Mouse (Mus musculus): ENCODE data around the gene Sdhb. TPM values are rescaled to one million over a fixed set of nuclear protein-coding genes. Genes with fewer than 3 reads are reported as not detected.
A peak's percentile ranks its signal among the peaks of the same experiment; 100 is the strongest.

The Sdhb gene
- polyA plus RNA-seq, 1 experiment: 703 TPM

- no peaks in the 10 kb centered on the region for H3K27me3 ChIP-seq (replicated peaks; ENCODE audit: control insufficient read depth, insufficient read depth, low read length)
- no peak overlapping the region for H3K27ac ChIP-seq (ENCODE audit: insufficient read depth, low read depth, low read length)
- H3K36me3 ChIP-seq (ENCODE audit: control insufficient read depth, insufficient read depth, low read length): no peaks in the 10 kb centered on the region
- H3K4me3 ChIP-seq (ENCODE audit: insufficient read depth, low read depth, low read length): no peak overlapping the region
- H3K4me1 ChIP-seq (ENCODE audit: control insufficient read depth, insufficient read depth, low read length): peaks cover 7% of the 10 kb centered on the region; the same call in 1 of the 2 replicates
- WGBS: 57% methylated on average over 6 of the region's 6 CpGs
- TF ChIP-seq CTCF (conservative IDR thresholded peaks at IDR 0.05; ENCODE audit: insufficient read depth, insufficient read length, low read depth, low read length) (no peak), POLR2A (IDR thresholded peaks at IDR 0.05; ENCODE audit: low read depth, low read length) (no peak)
- DNase-seq: no peak
Measured at GRCm38 (mm10) chr4:140958319-140958718, 2.7 kb upstream of the Sdhb start.

DNA sequence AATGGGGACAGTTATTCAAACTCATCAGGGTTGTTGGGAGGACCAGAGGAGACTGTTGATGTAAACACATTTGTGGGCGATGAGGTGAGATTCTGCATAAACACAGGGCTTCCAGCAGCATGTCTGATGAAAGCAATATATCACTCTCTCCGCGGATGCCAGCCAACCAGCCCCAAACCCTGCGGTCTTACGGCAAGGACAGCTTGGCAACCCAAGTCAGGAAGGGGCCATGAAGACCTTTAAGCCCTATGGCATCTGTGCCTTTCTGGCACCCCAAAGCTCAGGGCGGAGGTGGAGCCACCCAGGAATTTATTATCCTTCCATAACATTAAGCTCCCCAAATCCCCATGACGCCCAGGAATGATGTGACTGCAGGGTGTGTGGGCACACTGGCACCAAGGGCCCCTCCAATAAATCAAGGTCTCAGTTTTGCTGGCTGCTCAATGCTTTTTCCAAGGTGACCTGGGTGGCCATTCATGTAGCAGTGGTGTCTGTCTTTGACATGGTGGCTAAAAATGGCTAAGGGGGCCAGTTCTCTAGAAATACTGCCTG, 1.8 kb upstream of the Sdhb start:
- H3K27ac ChIP-seq (ENCODE audit: insufficient read depth, low read depth, low read length): no peak overlapping the region
- no peak for DNase-seq
- no peaks in the 10 kb centered on the region for H3K27me3 ChIP-seq (replicated peaks; ENCODE audit: control insufficient read depth, insufficient read depth, low read length)
- TF ChIP-seq CTCF (conservative IDR thresholded peaks at IDR 0.05; ENCODE audit: insufficient read depth, insufficient read length, low read depth, low read length): no peak
- TF ChIP-seq POLR2A (IDR thresholded peaks at IDR 0.05; ENCODE audit: low read depth, low read length): no peak
- WGBS: 85% methylated on average over 7 of the region's 7 CpGs
- H3K36me3 ChIP-seq (ENCODE audit: control insufficient read depth, insufficient read depth, low read length): no peaks in the 10 kb centered on the region
- H3K4me3 ChIP-seq (ENCODE audit: insufficient read depth, low read depth, low read length): no peak overlapping the region
- H3K4me1 ChIP-seq (ENCODE audit: control insufficient read depth, insufficient read depth, low read length): peaks cover 13% of the 10 kb centered on the region; the same call in 1 of the 2 replicates

DNA sequence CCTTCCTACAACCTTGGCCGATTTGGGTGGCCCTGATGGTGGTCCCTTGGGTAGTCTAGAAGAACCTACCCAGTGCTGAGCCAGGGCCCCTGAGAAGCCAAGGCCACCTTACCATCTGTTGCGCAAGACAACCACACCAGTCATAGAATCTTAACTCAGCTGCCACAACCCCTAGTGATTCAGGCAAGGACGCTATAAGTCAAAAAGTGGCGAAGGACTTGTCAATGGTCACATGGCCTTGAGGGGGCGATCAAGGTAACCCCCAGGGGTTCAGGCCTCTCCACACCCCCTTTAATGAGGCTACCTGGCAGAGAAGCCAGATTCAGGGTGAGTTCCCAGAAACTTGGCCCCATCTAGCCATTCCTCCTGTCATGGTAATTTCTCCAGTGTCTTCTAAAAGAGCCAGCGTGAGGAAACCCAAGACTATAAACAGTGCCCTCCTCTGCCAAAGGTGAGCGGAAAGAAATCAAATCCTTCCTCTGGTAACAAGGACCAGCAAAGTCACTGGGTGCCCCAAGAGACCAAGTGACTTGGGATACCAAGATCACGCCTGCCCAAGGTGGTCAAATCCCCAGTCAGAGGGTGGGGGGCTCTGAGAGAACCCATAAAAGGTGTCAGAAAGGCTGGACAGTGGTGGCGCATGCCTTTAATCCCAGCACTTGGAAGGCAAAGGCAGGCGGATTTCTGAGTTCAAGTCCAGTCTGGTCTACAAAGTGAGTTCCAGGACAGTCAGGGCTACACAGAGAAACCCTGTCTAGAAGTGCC, 1.1 kb upstream of the Sdhb start:
- no peak overlapping the region for H3K27ac ChIP-seq (ENCODE audit: insufficient read depth, low read depth, low read length)
- no peaks in the 10 kb centered on the region for H3K27me3 ChIP-seq (replicated peaks; ENCODE audit: control insufficient read depth, insufficient read depth, low read length)
- H3K36me3 ChIP-seq (ENCODE audit: control insufficient read depth, insufficient read depth, low read length): no peaks in the 10 kb centered on the region
- no peak overlapping the region for H3K4me3 ChIP-seq (ENCODE audit: insufficient read depth, low read depth, low read length)
- peaks cover 16% of the 10 kb centered on the region; the same call in 1 of the 2 replicates for H3K4me1 ChIP-seq (ENCODE audit: control insufficient read depth, insufficient read depth, low read length)
- TF ChIP-seq CTCF (conservative IDR thresholded peaks at IDR 0.05; ENCODE audit: insufficient read depth, insufficient read length, low read depth, low read length) (no peak), POLR2A (IDR thresholded peaks at IDR 0.05; ENCODE audit: low read depth, low read length) (no peak)
- DNase-seq: no peak
- WGBS: 84% methylated on average over 10 of the region's 10 CpGs

GRCm38 (mm10) chr4:140961467-140962206, 634 bp downstream of the Sdhb start:
- no peak for DNase-seq
- H3K4me3 ChIP-seq (ENCODE audit: insufficient read depth, low read depth, low read length): peak overlapping the region; percentile 67
- no peaks in the 10 kb centered on the region for H3K36me3 ChIP-seq (ENCODE audit: control insufficient read depth, insufficient read depth, low read length)
- H3K4me1 ChIP-seq (ENCODE audit: control insufficient read depth, insufficient read depth, low read length): peaks cover 16% of the 10 kb centered on the region; the same call in 1 of the 2 replicates
- H3K27me3 ChIP-seq (replicated peaks; ENCODE audit: control insufficient read depth, insufficient read depth, low read length): no peaks in the 10 kb centered on the region
- H3K27ac ChIP-seq (ENCODE audit: insufficient read depth, low read depth, low read length): peak overlapping the region; percentile 85
- WGBS: under 1% methylated on average over 38 of the region's 38 CpGs
- TF ChIP-seq CTCF (conservative IDR thresholded peaks at IDR 0.05; ENCODE audit: insufficient read depth, insufficient read length, low read depth, low read length): no peak
- no peak for TF ChIP-seq POLR2A (IDR thresholded peaks at IDR 0.05; ENCODE audit: low read depth, low read length)

GRCm38 (mm10) chr4:140962207-140962909, 1.4 kb downstream of the Sdhb start:
- Histone ChIP-seq H3K27me3 (replicated peaks; ENCODE audit: control insufficient read depth, insufficient read depth, low read length) (no peaks in the 10 kb centered on the region), H3K27ac (ENCODE audit: insufficient read depth, low read depth, low read length) (peak overlapping the region; percentile 85), H3K4me1 (ENCODE audit: control insufficient read depth, insufficient read depth, low read length) (peaks cover 16% of the 10 kb centered on the region; the same call in 1 of the 2 replicates), H3K4me3 (ENCODE audit: insufficient read depth, low read depth, low read length) (peak overlapping the region; percentile 67), H3K36me3 (ENCODE audit: control insufficient read depth, insufficient read depth, low read length) (no peaks in the 10 kb centered on the region)
- DNase-seq: no peak
- 36% methylated on average over 8 of the region's 8 CpGs for WGBS
- TF ChIP-seq CTCF (conservative IDR thresholded peaks at IDR 0.05; ENCODE audit: insufficient read depth, insufficient read length, low read depth, low read length) (no peak), POLR2A (IDR thresholded peaks at IDR 0.05; ENCODE audit: low read depth, low read length) (peak; percentile 20)

DNA sequence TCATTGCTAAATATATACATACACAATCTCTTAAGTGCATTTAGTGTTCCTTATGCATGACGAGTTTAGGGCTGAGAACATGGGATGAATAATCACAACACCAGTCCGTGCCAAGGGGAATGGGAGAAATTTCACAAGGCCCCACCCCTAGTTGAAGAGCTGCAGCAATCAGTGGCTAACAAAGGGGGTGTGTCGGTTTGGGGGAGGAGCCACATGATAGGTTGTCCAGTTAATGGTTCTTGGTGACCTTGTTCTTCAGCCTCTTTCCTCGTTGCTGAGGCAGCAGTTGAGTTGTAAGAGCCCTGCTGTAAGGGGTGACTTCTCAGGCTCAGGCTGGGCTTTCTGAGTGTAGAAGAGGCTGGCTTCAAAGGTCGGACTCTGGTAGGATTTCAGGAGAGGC, 1.9 kb downstream of the Sdhb start:
- 16% methylated on average over 5 of the region's 5 CpGs for WGBS

More for the DNA sequence above, 1.9 kb downstream of the Sdhb start:
- TF ChIP-seq CTCF (conservative IDR thresholded peaks at IDR 0.05; ENCODE audit: insufficient read depth, insufficient read length, low read depth, low read length) (no peak), POLR2A (IDR thresholded peaks at IDR 0.05; ENCODE audit: low read depth, low read length) (no peak)
- H3K27ac ChIP-seq (ENCODE audit: insufficient read depth, low read depth, low read length): peak overlapping the region; percentile 90
- H3K36me3 ChIP-seq (ENCODE audit: control insufficient read depth, insufficient read depth, low read length): no peaks in the 10 kb centered on the region
- peak overlapping the region; percentile 3 for H3K4me3 ChIP-seq (ENCODE audit: insufficient read depth, low read depth, low read length)
- peaks cover 16% of the 10 kb centered on the region; the same call in 1 of the 2 replicates for H3K4me1 ChIP-seq (ENCODE audit: control insufficient read depth, insufficient read depth, low read length)
- DNase-seq: peak; percentile 97
- no peaks in the 10 kb centered on the region for H3K27me3 ChIP-seq (replicated peaks; ENCODE audit: control insufficient read depth, insufficient read depth, low read length)
